Mouse (Mus musculus): ENCODE measurements at regions not wholly inside any gene's neighbourhood (a gene's known extent, or its start where the extent isn't known, plus 50 kb on each side); places are given as distances from the start of the nearest gene placed in this dataset.

DNA sequence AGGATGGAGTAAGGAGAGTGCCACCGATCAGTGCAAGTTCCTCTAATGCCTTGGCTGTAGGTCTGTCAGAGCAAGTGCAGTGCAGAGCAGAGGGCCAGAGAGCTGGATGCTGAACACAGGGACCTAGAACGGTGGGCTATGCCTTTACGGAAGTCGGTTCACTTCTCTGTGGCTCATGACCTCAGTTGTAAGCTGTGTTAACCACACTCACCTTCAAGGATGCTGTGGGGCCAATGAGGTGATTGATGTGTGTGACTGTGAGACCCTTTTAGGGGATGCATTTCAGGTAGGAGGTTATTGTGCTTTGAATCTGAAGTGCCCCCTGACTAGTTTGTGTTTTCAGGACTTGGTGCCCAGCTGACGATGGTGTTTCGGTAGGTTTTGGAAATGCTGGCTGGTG lies 254.4 kb downstream of the 4933412E24Rik start:
- TF ChIP-seq CTCF (IDR thresholded peaks at IDR 0.05; ENCODE audit: low read depth, low read length) = no peak
- TF ChIP-seq POLR2A (IDR thresholded peaks at IDR 0.05; ENCODE audit: insufficient read depth, low read length) = no peak

Data from ES-Bruce4 (cell line).